Mouse (Mus musculus): ENCODE data around the gene Kif21b. TPM values are rescaled to one million over a fixed set of nuclear protein-coding genes. Genes with fewer than 3 reads are reported as not detected.

Kif21b gene
- 16.5 and 22.8 TPM in 2 replicates for polyA plus RNA-seq (2012; rRNA removed)

DNA sequence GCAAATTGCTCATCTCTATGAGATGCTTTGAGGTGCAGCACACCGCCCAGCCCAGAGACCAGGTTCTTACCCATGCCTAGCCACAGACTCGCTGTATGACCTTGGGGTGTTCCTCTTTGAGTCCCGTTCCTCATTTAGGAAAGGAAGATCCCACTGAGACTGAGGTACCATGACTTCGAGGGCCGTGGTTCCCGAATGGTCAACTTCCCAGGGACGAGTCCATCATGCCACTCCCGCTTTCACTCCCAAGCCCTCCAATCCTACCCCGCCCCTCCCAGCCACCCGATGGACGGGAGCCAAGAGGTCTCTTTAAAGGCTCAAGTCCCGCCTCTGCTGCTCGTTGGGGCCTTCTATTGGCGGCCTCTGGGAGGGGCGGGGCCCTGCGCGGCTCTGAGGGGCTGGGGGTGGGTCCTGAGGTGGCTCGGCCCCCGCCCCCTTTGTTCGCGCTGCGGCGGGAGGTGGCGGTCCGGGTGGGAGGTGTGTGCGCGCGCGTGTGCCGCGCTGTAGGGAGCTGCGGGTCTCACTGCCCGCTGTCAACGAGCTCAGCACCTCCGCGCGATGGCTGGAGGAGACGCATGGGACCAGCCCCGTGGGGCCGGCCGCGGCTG lies at the start of gene Kif21b:
Gene Kif21b, plus strand, starts transcription at position 439 of the 608 bp plus-strand sequence.

DNA sequence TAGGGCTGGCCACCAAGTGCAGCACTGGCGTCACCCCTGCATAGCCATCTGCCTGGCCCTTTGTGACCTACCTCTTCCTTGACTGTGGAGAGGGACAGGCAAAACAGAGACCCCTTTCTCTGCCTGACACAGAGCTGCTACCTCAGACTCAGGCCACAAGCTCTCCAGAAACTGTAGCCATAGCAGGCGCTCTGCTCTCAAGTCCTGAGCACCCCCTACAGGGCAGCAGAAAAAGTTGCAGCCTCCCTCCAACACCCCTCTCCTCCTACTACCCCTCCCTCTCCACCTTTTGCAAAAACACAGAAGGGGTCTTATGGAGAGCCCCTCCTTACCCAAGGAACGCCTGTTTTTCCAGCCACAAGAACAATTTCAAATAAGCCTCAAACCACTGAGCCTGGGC lies 81.6 kb downstream of the Kif21b start, which contains the start of gene Mroh3:
Gene Mroh3, minus strand, starts transcription at position 26 of the 400 bp plus-strand sequence.

Other genes with a start within 250 kb of the Kif21b start
- 16.3 and 20.7 TPM in 2 replicates for gene Pkp1, start 212.2 kb upstream of the Kif21b start, polyA plus RNA-seq (2012; rRNA removed)
- gene Igfn1, start 125.0 kb upstream of the Kif21b start, polyA plus RNA-seq (2012; rRNA removed) = 0.38 and 0.43 TPM in 2 replicates
- gene Tmem9, start 123.2 kb upstream of the Kif21b start, polyA plus RNA-seq (2012; rRNA removed) = 44.3 and 45.8 TPM in 2 replicates
- gene Ascl5, start 80.6 kb upstream of the Kif21b start, polyA plus RNA-seq (2012; rRNA removed) = not detected in 2 replicates
- 1.8 and 2.0 TPM in 2 replicates for gene Cacna1s, start 78.6 kb upstream of the Kif21b start, polyA plus RNA-seq (2012; rRNA removed)
- 4.1 and 5.9 TPM in 2 replicates for gene Mroh3, start 81.4 kb downstream of the Kif21b start, polyA plus RNA-seq (2012; rRNA removed)
- 163 and 171 TPM in 2 replicates for gene Inava, start 102.9 kb downstream of the Kif21b start, polyA plus RNA-seq (2012; rRNA removed)
- 0.38 and 0.42 TPM in 2 replicates for gene Gpr25, start 129.5 kb downstream of the Kif21b start, polyA plus RNA-seq (2012; rRNA removed)
- 5.3 and 5.4 TPM in 2 replicates for gene Camsap2, start 214.7 kb downstream of the Kif21b start, polyA plus RNA-seq (2012; rRNA removed)